Mouse (Mus musculus): ENCODE measurements around the gene Olfr366. TPM values are rescaled to one million over a fixed set of nuclear protein-coding genes. Genes with fewer than 3 reads are reported as not detected.
"Not testable (repeated sequence)": the region's sequence is repeated elsewhere in the genome, so short reads cannot be mapped to it uniquely, and the experiment has no call there.

The Olfr366 gene
- total RNA-seq (2021), result not detected

- DNase-seq (ENCODE audit: low spot score in 2 of 2), result no peak
- intact Hi-C loops (cut with DNase I), result no loop called here
Observed at GRCm38 (mm10) chr2:37211274-37211673, at the start of gene Olfr366. Gene Olfr366 (plus strand): TSS chr2:37211574.

GRCm38 (mm10) chr2:37187898-37188297 lies 23.5 kb upstream of the Olfr366 start, which contains the start of gene Olfr365:
Gene Olfr365 (plus strand): TSS chr2:37188198.
- no peak for DNase-seq (ENCODE audit: low spot score in 2 of 2)
- intact Hi-C loops (cut with DNase I), result no loop called here

- DNase-seq (ENCODE audit: low spot score in 2 of 2); intact Hi-C loops (cut with DNase I): not testable (repeated sequence)
Observed at GRCm38 (mm10) chr2:37261781-37262180, 50.4 kb downstream of the Olfr366 start.

Other genes with a start within 250 kb of the Olfr366 start
- gene Olfr357, start 217.7 kb upstream of the Olfr366 start, total RNA-seq (2021), result not detected
- gene Olfr358, start 202.2 kb upstream of the Olfr366 start, total RNA-seq (2021), result not detected
- not detected for gene Olfr360, start 145.8 kb upstream of the Olfr366 start, total RNA-seq (2021)
- not detected for gene Olfr361, start 122.3 kb upstream of the Olfr366 start, total RNA-seq (2021)
- not detected for gene Olfr362, start 93.7 kb upstream of the Olfr366 start, total RNA-seq (2021)
- not detected for gene Olfr364-ps1, start 72.3 kb upstream of the Olfr366 start, total RNA-seq (2021)
- gene Olfr365, start 23.4 kb upstream of the Olfr366 start, total RNA-seq (2021), result not detected
- not detected for gene Olfr368, start 114.9 kb downstream of the Olfr366 start, total RNA-seq (2021)
- gene Pdcl, start 147.8 kb downstream of the Olfr366 start, total RNA-seq (2021), result 10 to 100 TPM; 23.8 to 26.3 TPM
- gene Rc3h2, start 211.3 kb downstream of the Olfr366 start, total RNA-seq (2021), result 10 to 100 TPM; 84.5 to 97.3 TPM
- 10 to 100 TPM in 1 of 2 experiments, 1 to 10 TPM in 1; 9.7 to 10.4 TPM for gene Zbtb26, start 231.6 kb downstream of the Olfr366 start, total RNA-seq (2021)
- 10 to 100 TPM; 14.1 TPM for gene Zbtb6, start 231.6 kb downstream of the Olfr366 start, total RNA-seq (2021)
- gene Rabgap1, start 231.7 kb downstream of the Olfr366 start, total RNA-seq (2021), result 10 to 100 TPM; 94.7 to 96.2 TPM